Mouse (Mus musculus) spleen, adult 2 months (tissue): ENCODE data around the gene Zfp292.

Experiments used
- CTCF ChIP-seq: fragments of 200-500 bp; IDR thresholded peaks from 2 replicates; pipeline ENCODE4 v1.5.1; 2011; ENCODE audit warnings: mild to moderate bottlenecking, inconsistent platforms; ENCODE audit not compliant: insufficient read depth, insufficient read length, insufficient replicate concordance; ENCODE audit errors: extremely low read depth
- POLR2A ChIP-seq: fragments of 200-500 bp; IDR thresholded peaks from 2 replicates; pipeline ENCODE4 v1.6.1; 2011; ENCODE audit warnings: low read depth, low read length, inconsistent platforms

- no peak for TF ChIP-seq CTCF
- TF ChIP-seq POLR2A, result no peak
Measured at GRCm38 (mm10) chr4:34900155-34900554, 17.4 kb upstream of the Zfp292 start.
